Mouse (Mus musculus): ENCODE results near the gene Stat3.

DNA sequence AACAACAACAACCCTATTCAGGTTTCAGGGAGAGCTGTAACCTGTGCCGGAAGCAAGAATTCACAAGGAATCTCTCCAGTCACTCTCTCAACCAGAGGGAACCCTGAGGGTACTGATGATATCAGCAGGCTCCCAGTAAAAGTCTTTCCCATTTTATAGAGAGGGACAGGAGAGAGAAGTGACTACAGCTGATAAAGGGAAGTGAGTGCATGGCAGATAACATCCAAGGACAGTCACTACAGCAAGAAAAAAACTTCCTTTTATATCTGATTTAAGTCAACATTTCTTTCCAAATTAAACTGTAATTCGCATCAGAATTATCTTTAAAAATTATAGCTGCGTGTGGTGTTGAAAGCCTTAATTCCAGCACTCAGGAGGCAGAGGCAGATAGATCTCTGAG lies 12.0 kb downstream of the Stat3 start:
- no peak for TF ChIP-seq POLR2AphosphoS2 (IDR thresholded peaks at IDR 0.05; ENCODE audit: low read depth, low read length)
- no peak for TF ChIP-seq CTCF (conservative IDR thresholded peaks at IDR 0.05 in 1 of 2, IDR thresholded peaks at IDR 0.05 in 1 of 2; ENCODE audit: low read depth in 2 of 2, low read length in 2 of 2)
- no peak for TF ChIP-seq JUND (conservative IDR thresholded peaks at IDR 0.05; ENCODE audit: low read depth, low read length)
- TF ChIP-seq USF1 (IDR thresholded peaks at IDR 0.05; ENCODE audit: low read depth, low read length) = no peak
- no peak for TF ChIP-seq MAFK (IDR thresholded peaks at IDR 0.05; ENCODE audit: insufficient replicate concordance, low read length)
- TF ChIP-seq SMC3 (IDR thresholded peaks at IDR 0.05; ENCODE audit: low read depth, low read length) = no peak
- TF ChIP-seq MAX (IDR thresholded peaks at IDR 0.05; ENCODE audit: low read length) = no peak
- TF ChIP-seq GABPA (IDR thresholded peaks at IDR 0.05; ENCODE audit: insufficient replicate concordance, low read depth, low read length) = no peak
- TF ChIP-seq USF2 (conservative IDR thresholded peaks at IDR 0.05; ENCODE audit: low read depth, low read length) = no peak
- TF ChIP-seq HCFC1 (IDR thresholded peaks at IDR 0.05; ENCODE audit: low read depth, low read length) = no peak
- no peak for TF ChIP-seq EP300 (IDR thresholded peaks at IDR 0.05; ENCODE audit: low read length)
- TF ChIP-seq KAT2A (IDR thresholded peaks at IDR 0.05; ENCODE audit: insufficient replicate concordance, low read length) = no peak
- no peak for TF ChIP-seq ZMIZ1 (IDR thresholded peaks at IDR 0.05; ENCODE audit: low read depth, low read length)
- no peak for TF ChIP-seq CHD1 (IDR thresholded peaks at IDR 0.05; ENCODE audit: low read depth, low read length)

Measured in CH12.LX (cell line).